Mouse (Mus musculus) hindbrain, embryonic 16.5 days (tissue): Measurements from ENCODE around the gene Crnkl1. TPM values are rescaled to one million over a fixed set of nuclear protein-coding genes. Genes with fewer than 3 reads are reported as not detected.

Experiments used
- ATAC-seq: fragments of 200-750 bp; cut with Nextera tagmentation; 2 replicates; pipeline ENCODE4 v1.8.0; 2017; ENCODE audit warnings: moderate TSS enrichment, moderate library complexity
- H3K27ac ChIP-seq: fragments of 300-500 bp; sonication (generic); 2 replicates; pipeline ENCODE4 v1.5.1; 2014; ENCODE audit warnings: low read depth, mild to moderate bottlenecking, control low read depth, low read length, moderate library complexity
- H3K27me3 ChIP-seq: fragments of 300-500 bp; sonication (generic); replicated peaks from 2 replicates; pipeline ENCODE4 v1.6.1; 2014; ENCODE audit warnings: low read length; ENCODE audit not compliant: control insufficient read depth, insufficient read depth
- H3K36me3 ChIP-seq: fragments of 300-500 bp; sonication (generic); 2 replicates; pipeline ENCODE4 v1.6.1; 2014; ENCODE audit warnings: mild to moderate bottlenecking, low read length, moderate library complexity, mixed read lengths; ENCODE audit not compliant: control insufficient read depth, insufficient read depth
- H3K4me1 ChIP-seq: fragments of 300-500 bp; sonication (generic); 2 replicates; pipeline ENCODE4 v1.6.1; 2014; ENCODE audit warnings: low read depth, low read length; ENCODE audit not compliant: control insufficient read depth, insufficient read depth
- H3K4me2 ChIP-seq: fragments of 300-500 bp; sonication (generic); 2 replicates; pipeline ENCODE4 v1.6.1; 2014; ENCODE audit warnings: mild to moderate bottlenecking, low read length, control low read depth, moderate library complexity
- H3K4me3 ChIP-seq: fragments of 300-500 bp; sonication (generic); 2 replicates; pipeline ENCODE4 v1.5.1; 2014; ENCODE audit warnings: mild to moderate bottlenecking, low read length, control low read depth, moderate library complexity
- H3K9ac ChIP-seq: fragments of 300-500 bp; sonication (generic); 2 replicates; pipeline ENCODE4 v1.6.1; 2014; ENCODE audit warnings: low read depth, mild to moderate bottlenecking, control low read depth, low read length, moderate library complexity
- H3K9me3 ChIP-seq: fragments of 300-500 bp; sonication (generic); 2 replicates; pipeline ENCODE4 v1.6.1; 2014; ENCODE audit warnings: mild to moderate bottlenecking, low read length, moderate library complexity; ENCODE audit not compliant: control insufficient read depth
- WGBS: fragments of 180-500 bp; shearing (Covaris S2); extraction: QIAGEN DNeasy Blood & Tissue Kit; methylation state at CpG from one replicate; pipeline ENCODE4 v1.1.7; 2014; 5-methylcytosine and 5-hydroxymethylcytosine counted together
- microRNA-seq: library from miRNA; unstranded; fragments of <30 nt; microRNA quantifications from one replicate; pipeline ENCODE4, GENCODE M21; 2017
- polyA plus RNA-seq: library from polyadenylated mRNA; unstranded; fragments of >200 nt; fragmentation: Nextera tagmentation; extraction: Ambion mirVana; gene quantifications from 2 replicates; pipeline ENCODE4 v1.2.1, GENCODE M21; 2015

Gene Crnkl1
- polyA plus RNA-seq, 1 experiment from 2014 or later, result 18.3 TPM

DNA sequence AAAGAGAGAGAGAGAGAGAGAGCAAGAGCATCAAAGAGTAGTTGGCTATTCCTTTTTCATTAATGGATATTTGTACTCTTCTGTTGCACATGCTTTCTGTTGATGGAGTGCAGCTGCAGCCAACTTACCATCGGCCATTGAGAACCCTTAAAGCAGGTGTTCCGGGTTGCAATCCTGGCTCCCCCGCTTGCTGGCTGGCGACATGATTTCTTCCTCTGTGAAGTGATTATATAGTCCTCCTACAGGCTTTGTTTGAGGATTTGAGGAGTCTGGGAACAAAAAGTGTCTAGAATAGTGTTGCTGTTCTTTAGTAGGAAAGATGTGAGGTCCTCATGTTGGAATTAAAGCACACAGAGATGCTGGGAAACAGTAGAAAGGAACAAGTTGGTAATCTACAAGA is 63.5 kb downstream of the Crnkl1 start:
- H3K27me3 ChIP-seq, result no peaks in the 10 kb centered on the region
- 89% methylated on average over 4 of the region's 4 CpGs for WGBS
- H3K4me2 ChIP-seq, result no peak overlapping the region
- 0 out of 2 replicates have a peak, but pooled peaks cover 4% of the 10 kb centered on the region for H3K36me3 ChIP-seq
- ATAC-seq, result no peak
- H3K27ac ChIP-seq, result no peak overlapping the region
- no peaks in the 10 kb centered on the region; the same call in 1 of the 2 replicates for H3K9me3 ChIP-seq
- no peak overlapping the region for H3K4me3 ChIP-seq
- H3K9ac ChIP-seq, result no peak overlapping the region
- H3K4me1 ChIP-seq, result no peaks in the 10 kb centered on the region

Small RNA genes lying within 50 kb of the gene (microRNA-seq; reads per million reads assigned to microRNA genes)
- gene Gm25026, result not detected

Other genes with a start within 250 kb of the Crnkl1 start
- 126 and 139 TPM in 2 replicates for gene Naa20, start 32.9 kb downstream of the Crnkl1 start, polyA plus RNA-seq
- 4.8 and 5.1 TPM in 2 replicates for gene Cfap61, start 230 bp downstream of the Crnkl1 start, polyA plus RNA-seq